Mouse (Mus musculus): ENCODE results near the gene Opa1.

DNA sequence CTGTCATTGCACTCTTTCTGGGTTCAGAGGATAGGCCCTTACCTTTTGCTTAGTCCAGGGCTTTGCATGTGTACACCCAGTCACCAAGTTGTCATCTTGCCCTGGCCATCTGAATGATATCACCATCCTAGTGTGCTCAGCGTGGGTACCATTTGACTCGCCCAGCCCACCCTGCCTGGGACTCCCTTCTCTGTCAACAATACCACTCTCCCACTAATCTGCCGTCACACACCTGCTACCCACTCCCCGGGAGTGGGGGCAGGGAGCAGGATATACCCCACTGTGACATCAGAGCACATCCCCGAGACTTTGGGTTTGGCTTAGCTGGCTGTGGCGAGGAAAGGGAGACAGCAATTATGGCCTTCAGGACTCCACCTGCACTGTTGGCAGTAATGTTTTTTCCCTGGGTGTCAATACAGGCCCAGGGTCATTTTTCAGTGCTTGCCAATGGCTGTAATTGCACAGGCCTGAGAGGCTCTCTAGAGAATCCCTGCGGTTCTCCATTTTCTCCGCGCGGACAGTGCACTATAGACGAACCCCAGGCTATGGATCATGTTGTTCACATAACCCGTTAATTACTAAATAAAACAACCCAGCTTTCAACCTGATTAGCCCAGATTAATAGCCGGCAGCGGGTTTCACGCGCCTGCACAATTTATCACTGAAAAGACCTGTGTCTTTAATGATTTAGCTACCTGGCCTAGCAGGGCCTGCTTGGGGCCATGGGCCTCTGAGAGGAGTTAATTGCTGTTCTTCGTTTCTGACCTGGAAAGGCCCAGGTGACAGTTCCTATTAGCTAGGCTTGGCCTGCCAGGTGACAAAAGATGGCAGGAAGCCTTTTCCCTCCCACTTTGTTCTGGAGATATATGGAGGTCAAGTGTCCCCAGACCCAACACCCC lies 109.1 kb downstream of the Opa1 start:
- TF ChIP-seq CEBPB (IDR thresholded peaks at IDR 0.05; ENCODE audit: insufficient read depth, poor library complexity, severe bottlenecking) (no peak), POLR2A (IDR thresholded peaks at IDR 0.05; ENCODE audit: insufficient read length, low read depth) (no peak), USF1 (IDR thresholded peaks at IDR 0.05; ENCODE audit: low read depth) (no peak), TCF12 (IDR thresholded peaks at IDR 0.05; ENCODE audit: insufficient read depth, poor library complexity, severe bottlenecking) (no peak), MYOD1 (IDR thresholded peaks at IDR 0.05; ENCODE audit: control insufficient read depth in 1 of 3, insufficient read length in 2 of 3, low read depth in 2 of 3) (no peak), REST (IDR thresholded peaks at IDR 0.05; ENCODE audit: insufficient read depth, insufficient read length) (no peak), E2F4 (IDR thresholded peaks at IDR 0.05; ENCODE audit: insufficient read depth) (no peak), MAX (IDR thresholded peaks at IDR 0.05; ENCODE audit: low read depth) (no peak), POLR2AphosphoS2 (IDR thresholded peaks at IDR 0.05; ENCODE audit: insufficient read length, low read depth) (no peak)

Data from myocyte (in vitro differentiated cells).